Mouse (Mus musculus) CH12.LX (cell line): Measurements from ENCODE around the gene Trpm3.

ENCODE experiments used
- BHLHE40 ChIP-seq: IDR thresholded peaks from 2 replicates; pipeline ENCODE4 v1.6.1; 2011; ENCODE audit warnings: mild to moderate bottlenecking, low read depth, low read length, improper control_type of control experiment
- CTCF ChIP-seq, 2 experiments: IDR thresholded peaks in 1 of 2; conservative IDR thresholded peaks in 1 of 2; 2 replicates each; pipeline ENCODE4 v1.5.1; 2011 to 2012; ENCODE audit warnings: low read depth in 2 of 2, low read length in 2 of 2, improper control_type of control experiment in 1 of 2, inconsistent platforms in 1 of 2, mild to moderate bottlenecking in 1 of 2, moderate library complexity in 1 of 2
- JUND ChIP-seq: conservative IDR thresholded peaks from 2 replicates; pipeline ENCODE4 v1.6.1; 2011; ENCODE audit warnings: low read depth, low read length, improper control_type of control experiment
- PAX5 ChIP-seq: IDR thresholded peaks from 2 replicates; pipeline ENCODE4 v1.6.1; 2012; ENCODE audit warnings: low read length, inconsistent platforms, mixed read lengths
- USF1 ChIP-seq: IDR thresholded peaks from 2 replicates; pipeline ENCODE4 v1.6.1; 2014; ENCODE audit warnings: low read depth, mild to moderate bottlenecking, inconsistent platforms, low read length, improper control_type of control experiment

DNA sequence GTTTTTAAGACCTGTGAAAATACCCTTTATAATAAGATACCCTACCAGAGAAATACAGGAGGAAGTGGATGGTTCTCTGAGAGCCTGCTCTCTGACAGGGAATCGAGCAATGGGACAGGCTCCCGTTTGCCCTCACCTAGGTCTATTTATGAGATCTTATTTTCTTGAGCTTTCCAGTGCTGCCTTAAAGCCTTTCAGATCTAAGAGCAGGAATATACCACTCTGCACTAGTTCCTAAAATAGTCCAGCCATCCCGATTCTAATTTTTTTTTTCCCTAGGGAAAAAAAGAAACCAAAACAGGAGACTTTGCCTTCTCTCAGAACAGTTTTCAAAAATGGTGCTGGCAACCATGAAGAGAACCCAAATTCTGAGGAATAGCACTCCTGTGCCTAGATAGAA is 786.4 kb downstream of the Trpm3 start:
- TF ChIP-seq USF1 (no peak), JUND (no peak), BHLHE40 (no peak), CTCF (conservative IDR thresholded peaks at IDR 0.05 in 1 of 2, IDR thresholded peaks at IDR 0.05 in 1 of 2; ENCODE audit: low read depth in 2 of 2, low read length in 2 of 2) (no peak), PAX5 (no peak)
